Mouse (Mus musculus) liver, postnatal 0 days (tissue): ENCODE measurements at regions not wholly inside any gene's neighbourhood (a gene's known extent, or its start where the extent isn't known, plus 50 kb on each side); places are given as distances from the start of the nearest gene placed in this dataset.

Experiments
- CTCF ChIP-seq: sonication (generic); IDR thresholded peaks from 2 replicates; pipeline ENCODE4 v1.5.1; 2016; ENCODE audit warnings: antibody characterized with exemption, low read depth
- EP300 ChIP-seq: IDR thresholded peaks from 2 replicates; pipeline ENCODE4 v1.6.1; 2016; ENCODE audit warnings: antibody characterized with exemption, low read depth, mild to moderate bottlenecking

- no peak for TF ChIP-seq CTCF
- no peak for TF ChIP-seq EP300
Measured at GRCm38 (mm10) chr1:88761121-88761520, 59.1 kb upstream of the Arl4c start.
